8 mouse cellular contexts compared by ENCODE assay signal in genomic region chr13:107167856-107168598, GRCm38 (mm10).
A peak's percentile ranks its signal among the peaks of the same experiment; 100 is the strongest.
DNase-seq lines count a peak whose midpoint lies in the region; ATAC-seq lines count a peak whose summit lies in the region.

No protein-coding gene starts in this region.

- H3K27me3 ChIP-seq in heart, embryonic 13.5 days (replicated peaks), result 0 out of 2 replicates have a peak, but pooled peaks cover 4% of the 10 kb centered on the region
- H3K27me3 ChIP-seq in hindbrain, embryonic 15.5 days, result no peaks in the 10 kb centered on the region
- 0 out of 2 replicates have a peak, but pooled peaks cover 6% of the 10 kb centered on the region for H3K27me3 ChIP-seq in midbrain, embryonic 13.5 days

- peaks cover 16% of the 10 kb centered on the region for H3K4me1 ChIP-seq in heart, embryonic 13.5 days
- H3K4me1 ChIP-seq in brown adipose tissue, adult 24 weeks (ENCODE audit: control insufficient read depth, insufficient read depth, insufficient read length, low read length), result no peaks in the 10 kb centered on the region
- H3K4me1 ChIP-seq in hindbrain, embryonic 15.5 days (replicated peaks), result peaks cover 26% of the 10 kb centered on the region
- H3K4me1 ChIP-seq in midbrain, embryonic 13.5 days (replicated peaks), result peaks cover 14% of the 10 kb centered on the region

- intact Hi-C loops in heart, postnatal 14 days (cut with DNase I), result no loop called here
- intact Hi-C loops in left cerebral cortex, postnatal 36 days (cut with DNase I), result no loop called here

- peak overlapping the region; percentile 47 for H3K4me3 ChIP-seq in heart, embryonic 13.5 days
- peak overlapping the region; percentile 37; the same call in 1 of the 2 replicates for H3K4me3 ChIP-seq in brown adipose tissue, adult 24 weeks (ENCODE audit: insufficient read depth, low read depth, low read length)
- peak overlapping the region; percentile 35 for H3K4me3 ChIP-seq in hindbrain, embryonic 15.5 days
- H3K4me3 ChIP-seq in midbrain, embryonic 13.5 days (replicated peaks), result peak overlapping the region; percentile 32

- no peak for ATAC-seq in heart, embryonic 13.5 days (ENCODE audit: extremely low read depth, insufficient number of reproducible peaks, low FRiP score, low TSS enrichment)
- ATAC-seq in hindbrain, embryonic 15.5 days (ENCODE audit: low FRiP score, low read depth), result peak; percentile 72
- peak; percentile 70 for ATAC-seq in midbrain, embryonic 13.5 days

- DNase-seq in heart, postnatal 14 days, result no peak
- no peak for DNase-seq in left cerebral cortex, postnatal 36 days (ENCODE audit: low spot score in 2 of 2)
- no peak for DNase-seq in urinary bladder, postnatal 25 days (ENCODE audit: low spot score)
- no peak for DNase-seq in thymus, postnatal 0 days (ENCODE audit: low spot score)

- H3K27ac ChIP-seq in heart, embryonic 13.5 days (replicated peaks), result no peak overlapping the region
- no peak overlapping the region for H3K27ac ChIP-seq in brown adipose tissue, adult 24 weeks (replicated peaks; ENCODE audit: low read depth, low read length)
- peak overlapping the region; percentile 84 for H3K27ac ChIP-seq in hindbrain, embryonic 15.5 days (replicated peaks)
- H3K27ac ChIP-seq in midbrain, embryonic 13.5 days, result peak overlapping the region; percentile 44; the same call in 1 of the 2 replicates

- 73% methylated on average over 10 of the region's 10 CpGs for whole genome bisulfite sequencing in heart, embryonic 13.5 days
- 29% methylated on average over 10 of the region's 10 CpGs for WGBS in hindbrain, embryonic 15.5 days
- 49% methylated on average over 10 of the region's 10 CpGs for WGBS in midbrain, embryonic 13.5 days

- no peaks in the 10 kb centered on the region for H3K9me3 ChIP-seq in heart, embryonic 13.5 days
- H3K9me3 ChIP-seq in hindbrain, embryonic 15.5 days, result no peaks in the 10 kb centered on the region
- H3K9me3 ChIP-seq in midbrain, embryonic 13.5 days, result no peaks in the 10 kb centered on the region

- H3K9ac ChIP-seq in heart, embryonic 13.5 days, result peak overlapping the region; percentile 79
- peak overlapping the region; percentile 45; the same call in 1 of the 2 replicates for H3K9ac ChIP-seq in hindbrain, embryonic 15.5 days
- H3K9ac ChIP-seq in midbrain, embryonic 13.5 days (replicated peaks), result peak overlapping the region; percentile 55; the same call in 1 of the 2 replicates

- no peaks in the 10 kb centered on the region for H3K36me3 ChIP-seq in heart, embryonic 13.5 days
- H3K36me3 ChIP-seq in hindbrain, embryonic 15.5 days, result no peaks in the 10 kb centered on the region
- H3K36me3 ChIP-seq in midbrain, embryonic 13.5 days, result no peaks in the 10 kb centered on the region

- H3K4me2 ChIP-seq in heart, embryonic 13.5 days, result peak overlapping the region; percentile 74
- peak overlapping the region; percentile 74 for H3K4me2 ChIP-seq in hindbrain, embryonic 15.5 days
- H3K4me2 ChIP-seq in midbrain, embryonic 13.5 days (replicated peaks), result peak overlapping the region; percentile 60

Comparison
In these comparisons a context has a peak if more than half of its experiments do, and no peak if none do; other contexts are left out.
1. H3K27ac ChIP-seq: peak in hindbrain, embryonic 15.5 days (single experiment) and midbrain, embryonic 13.5 days (single experiment); none in heart, embryonic 13.5 days (single experiment) and brown adipose tissue, adult 24 weeks (single experiment).
2. Peak in every context shown above with its lines, with median percentiles within 50 percentile points of each other: H3K4me2 ChIP-seq, H3K4me3 ChIP-seq and H3K9ac ChIP-seq.